Mouse (Mus musculus): ENCODE measurements around the gene Nfatc2.

DNA sequence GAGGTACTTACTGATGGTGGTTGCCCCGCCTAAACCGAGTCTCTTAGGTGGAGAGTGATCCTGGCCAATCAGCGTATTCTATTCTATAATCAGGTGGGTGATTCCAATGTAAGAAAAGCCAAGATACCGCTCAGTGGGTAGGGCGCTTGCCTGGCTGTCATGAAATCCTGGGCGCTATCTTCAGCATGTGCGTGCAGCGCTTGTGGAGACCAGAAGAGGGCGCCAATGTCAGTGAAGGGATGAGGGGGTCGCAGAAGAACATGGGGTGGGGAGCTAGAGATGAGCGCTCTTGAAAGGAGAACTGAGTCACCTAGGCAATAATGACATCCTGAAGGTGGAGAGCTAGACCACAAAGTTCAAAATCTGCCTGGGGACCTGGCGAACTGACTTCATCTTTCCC is 160.0 kb downstream of the Nfatc2 start:
- TF ChIP-seq CTCF (IDR thresholded peaks at IDR 0.05; ENCODE audit: low read depth, low read length) (no peak), POLR2A (IDR thresholded peaks at IDR 0.05; ENCODE audit: borderline replicate concordance, low read depth, low read length) (no peak)
